Mouse (Mus musculus) cortical plate, adult 2 months (tissue): ENCODE results near the gene Fasl.

Experiments used
- CTCF ChIP-seq: fragments of 200-500 bp; IDR thresholded peaks from 2 replicates; pipeline ENCODE4 v1.5.1; 2011; ENCODE audit warnings: mild to moderate bottlenecking, control low read depth, low read length; ENCODE audit not compliant: insufficient read depth; ENCODE audit errors: extremely low read depth
- POLR2A ChIP-seq: fragments of 200-500 bp; IDR thresholded peaks from 2 replicates; pipeline ENCODE4 v1.6.1; 2011; ENCODE audit warnings: mild to moderate bottlenecking, low read length, control low read depth; ENCODE audit not compliant: insufficient read depth; ENCODE audit errors: extremely low read depth

DNA sequence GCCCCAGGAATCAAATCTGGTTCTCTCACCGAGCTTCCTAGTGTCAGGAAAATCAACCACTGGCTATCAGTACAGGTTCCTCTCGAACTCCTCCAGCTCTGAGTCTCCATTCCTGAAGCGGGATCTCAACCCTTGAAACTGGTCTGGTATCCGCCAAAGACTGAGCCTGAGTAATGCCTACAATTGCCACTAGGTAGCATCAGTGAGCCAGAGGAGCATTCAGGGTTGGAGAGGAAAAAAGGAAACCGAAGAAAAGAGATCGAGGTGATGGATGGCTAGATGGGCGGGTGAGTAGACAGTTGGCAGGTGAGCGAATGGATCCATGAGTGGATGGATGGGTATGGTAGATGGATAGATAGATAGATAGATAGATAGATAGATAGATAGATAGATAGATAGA is 40.2 kb downstream of the Fasl start:
- TF ChIP-seq CTCF (peak; percentile 78), POLR2A (no peak)
